Mouse (Mus musculus) liver, adult 2 months (tissue): ENCODE measurements at regions not wholly inside any gene's neighbourhood (a gene's known extent, or its start where the extent isn't known, plus 50 kb on each side); places are given as distances from the start of the nearest gene placed in this dataset.

ENCODE experiments used
- DNase-seq: peaks from one replicate; pipeline ENCODE4 v3.0.0-alpha.2; 2011; ENCODE audit warnings: low read depth, low spot score; ENCODE audit errors: extremely low read depth
- H3K27ac ChIP-seq: fragments of 200-500 bp; replicated peaks from 2 replicates; pipeline ENCODE4 v1.5.1; 2012; ENCODE audit warnings: low read depth, mild to moderate bottlenecking, control low read depth, inconsistent platforms, low read length; ENCODE audit not compliant: insufficient read depth
- H3K27me3 ChIP-seq: fragments of 200-500 bp; 2 replicates; pipeline ENCODE4 v1.6.1; 2012; ENCODE audit warnings: mild to moderate bottlenecking, moderate library complexity, low read length, inconsistent platforms; ENCODE audit not compliant: control insufficient read depth, insufficient read depth
- H3K36me3 ChIP-seq: fragments of 200-500 bp; 2 replicates; pipeline ENCODE4 v1.6.1; 2012; ENCODE audit warnings: low read length, inconsistent platforms; ENCODE audit not compliant: control insufficient read depth, insufficient read depth
- H3K4me1 ChIP-seq: fragments of 200-500 bp; 2 replicates; pipeline ENCODE4 v1.6.1; 2011; ENCODE audit warnings: low read length; ENCODE audit not compliant: control insufficient read depth, insufficient read depth
- H3K4me3 ChIP-seq: fragments of 200-500 bp; 2 replicates; pipeline ENCODE4 v1.5.1; 2011; ENCODE audit warnings: low read depth, mild to moderate bottlenecking, control low read depth, low read length, moderate library complexity; ENCODE audit not compliant: insufficient read depth
- H3K79me2 ChIP-seq: fragments of 200-500 bp; 2 replicates; pipeline ENCODE4 v1.6.1; 2012; ENCODE audit warnings: inconsistent platforms, mild to moderate bottlenecking, low read length, moderate library complexity; ENCODE audit not compliant: control insufficient read depth, insufficient read depth
- H3K9ac ChIP-seq: fragments of 200-500 bp; 2 replicates; pipeline ENCODE4 v1.6.1; 2012; ENCODE audit warnings: low read depth, mild to moderate bottlenecking, control low read depth, inconsistent platforms, low read length
- CTCF ChIP-seq: fragments of 200-500 bp; IDR thresholded peaks from 2 replicates; pipeline ENCODE4 v1.5.1; 2011; ENCODE audit warnings: low read depth, low read length, control low read depth
- POLR2A ChIP-seq: fragments of 200-500 bp; IDR thresholded peaks from 2 replicates; pipeline ENCODE4 v1.6.1; 2011; ENCODE audit warnings: low read length, control low read depth; ENCODE audit not compliant: insufficient read depth; ENCODE audit errors: extremely low read depth
- WGBS: fragments of 180-500 bp; shearing (Covaris S2); methylation state at CpG from one replicate; pipeline ENCODE4 v1.1.7; 2018; 5-methylcytosine and 5-hydroxymethylcytosine counted together

DNA sequence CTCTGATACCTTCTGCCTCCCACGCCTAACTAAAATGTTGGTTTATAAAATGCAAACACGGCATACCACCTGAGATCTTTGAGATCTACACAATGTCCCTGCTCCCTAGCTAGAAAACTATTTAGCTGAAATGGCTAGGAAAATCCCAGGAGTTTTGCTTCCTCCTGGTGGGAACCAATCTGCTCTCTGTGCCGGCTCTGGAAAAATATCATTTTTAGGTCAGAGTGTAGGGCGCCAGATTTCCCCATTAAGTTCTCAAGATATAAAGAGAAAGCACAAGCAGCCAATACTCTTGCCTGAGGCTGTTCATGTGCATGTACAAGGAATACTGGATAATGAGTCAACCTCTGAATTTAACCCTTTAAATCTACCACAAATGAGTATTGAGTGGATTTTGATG is 301.0 kb downstream of the 9330182O14Rik start:
- WGBS = 97% methylated on average over 4 of the region's 4 CpGs
- no peaks in the 10 kb centered on the region for H3K79me2 ChIP-seq
- no peak for DNase-seq
- H3K36me3 ChIP-seq = no peaks in the 10 kb centered on the region
- no peak overlapping the region for H3K9ac ChIP-seq
- H3K27me3 ChIP-seq = no peaks in the 10 kb centered on the region
- H3K4me3 ChIP-seq = no peak overlapping the region
- no peak overlapping the region for H3K27ac ChIP-seq
- no peak for TF ChIP-seq POLR2A
- TF ChIP-seq CTCF = no peak
- peaks cover 4% of the 10 kb centered on the region for H3K4me1 ChIP-seq

DNA sequence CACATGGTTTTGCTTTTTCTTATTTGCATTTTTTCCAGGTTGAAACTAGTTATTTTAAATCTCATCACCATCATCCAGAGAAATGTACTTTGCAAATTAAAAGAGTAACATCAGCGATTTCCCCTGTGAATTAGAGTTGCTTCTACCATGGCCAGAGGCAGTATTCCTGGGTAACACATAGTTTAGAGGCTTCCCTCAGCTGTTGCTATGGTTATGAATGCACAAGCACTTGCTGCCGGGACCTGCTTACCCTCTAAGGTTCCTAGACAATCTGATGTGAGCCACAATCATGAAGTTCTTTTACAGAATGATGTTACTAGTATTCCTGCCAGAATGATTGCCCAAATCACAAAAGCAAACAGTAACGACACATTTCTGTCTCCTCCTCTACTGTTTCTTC is 302.5 kb downstream of the 9330182O14Rik start:
- no peaks in the 10 kb centered on the region for H3K27me3 ChIP-seq
- WGBS = 42% methylated on average over 3 of the region's 3 CpGs

DNA sequence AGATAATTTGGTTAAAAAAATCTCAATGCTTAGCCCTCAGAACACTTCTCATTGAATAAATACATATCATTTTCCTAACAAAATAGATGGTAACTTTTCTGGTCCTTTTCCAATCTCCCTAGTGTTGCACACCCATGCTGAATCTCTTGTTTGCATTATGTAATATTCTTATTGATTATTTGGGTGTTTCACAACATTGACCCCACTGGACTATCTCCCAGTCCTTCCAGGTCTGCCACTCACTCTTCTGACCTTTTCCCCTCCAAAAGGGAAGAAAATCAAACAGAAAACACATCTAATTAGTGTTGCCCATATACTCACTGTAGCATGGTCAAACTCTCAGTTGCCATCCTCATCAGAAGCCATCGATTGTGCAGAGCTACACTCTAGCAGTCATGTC is 305.7 kb downstream of the 9330182O14Rik start:
- TF ChIP-seq CTCF = no peak
- no peak for TF ChIP-seq POLR2A
- peak; percentile 94 for DNase-seq
- Histone ChIP-seq H3K4me1 (peaks cover 7% of the 10 kb centered on the region), H3K79me2 (no peaks in the 10 kb centered on the region), H3K27ac (no peak overlapping the region), H3K36me3 (no peaks in the 10 kb centered on the region), H3K4me3 (no peak overlapping the region), H3K27me3 (no peaks in the 10 kb centered on the region), H3K9ac (no peak overlapping the region)
- 27% methylated on average over 1 of the region's 1 CpGs for WGBS

More for the DNA sequence above, 302.5 kb downstream of the 9330182O14Rik start:
- no peak overlapping the region for H3K27ac ChIP-seq
- H3K36me3 ChIP-seq = no peaks in the 10 kb centered on the region
- no peak overlapping the region for H3K4me3 ChIP-seq
- no peak for TF ChIP-seq CTCF
- TF ChIP-seq POLR2A = no peak
- no peak overlapping the region for H3K9ac ChIP-seq
- peak; percentile 70 for DNase-seq
- no peaks in the 10 kb centered on the region for H3K79me2 ChIP-seq
- H3K4me1 ChIP-seq = peaks cover 7% of the 10 kb centered on the region

DNA sequence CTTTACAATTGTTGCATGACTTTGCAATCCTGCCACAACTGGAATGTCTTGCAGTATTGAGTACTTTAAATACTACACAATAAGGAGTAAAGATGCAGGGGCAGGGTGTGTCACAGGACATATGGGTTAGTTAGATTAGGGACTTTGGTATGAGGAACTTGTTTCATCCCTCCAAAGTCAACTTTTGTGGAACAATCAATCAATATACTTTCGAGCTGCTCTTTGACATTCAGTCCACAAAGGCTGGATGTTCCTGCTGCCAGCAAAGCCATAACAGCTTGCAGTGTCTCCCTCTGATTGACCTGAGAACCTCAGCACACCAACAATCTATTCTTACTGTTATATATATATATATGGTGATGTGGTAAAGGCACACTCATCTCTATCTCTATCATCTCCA is 314.5 kb downstream of the 9330182O14Rik start:
- Histone ChIP-seq H3K79me2 (no peaks in the 10 kb centered on the region), H3K27ac (no peak overlapping the region), H3K36me3 (no peaks in the 10 kb centered on the region), H3K4me1 (no peaks in the 10 kb centered on the region; the same call in 1 of the 2 replicates), H3K9ac (no peak overlapping the region), H3K4me3 (no peak overlapping the region), H3K27me3 (no peaks in the 10 kb centered on the region)
- WGBS = 5% methylated on average over 1 of the region's 1 CpGs
- no peak for TF ChIP-seq CTCF
- peak; percentile 86 for DNase-seq

DNA sequence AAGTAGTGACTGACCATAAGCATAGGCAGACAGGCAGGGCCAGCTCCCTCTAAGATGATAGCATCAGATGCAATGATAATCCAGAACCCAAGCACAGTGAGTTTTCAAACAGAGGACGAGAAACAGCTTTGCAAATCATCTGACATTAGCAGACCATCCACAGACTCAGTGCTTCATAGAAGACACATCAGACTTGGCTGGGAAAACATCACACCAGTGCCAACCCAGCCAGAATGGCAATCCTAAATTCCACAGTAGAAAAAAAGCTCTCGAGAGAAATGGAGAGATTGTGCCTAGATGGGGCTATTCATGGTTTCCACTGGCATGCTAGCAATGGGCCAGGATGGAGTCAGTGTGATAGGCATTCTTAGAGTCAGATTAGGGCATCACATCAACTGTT is 319.1 kb downstream of the 9330182O14Rik start:
- Histone ChIP-seq H3K9ac (no peak overlapping the region), H3K27ac (no peak overlapping the region), H3K27me3 (no peaks in the 10 kb centered on the region), H3K36me3 (no peaks in the 10 kb centered on the region), H3K4me1 (no peaks in the 10 kb centered on the region; the same call in 1 of the 2 replicates), H3K4me3 (no peak overlapping the region), H3K79me2 (no peaks in the 10 kb centered on the region)
- WGBS = 78% methylated on average over 2 of the region's 2 CpGs
- DNase-seq = no peak
- TF ChIP-seq POLR2A (no peak), CTCF (no peak)

DNA sequence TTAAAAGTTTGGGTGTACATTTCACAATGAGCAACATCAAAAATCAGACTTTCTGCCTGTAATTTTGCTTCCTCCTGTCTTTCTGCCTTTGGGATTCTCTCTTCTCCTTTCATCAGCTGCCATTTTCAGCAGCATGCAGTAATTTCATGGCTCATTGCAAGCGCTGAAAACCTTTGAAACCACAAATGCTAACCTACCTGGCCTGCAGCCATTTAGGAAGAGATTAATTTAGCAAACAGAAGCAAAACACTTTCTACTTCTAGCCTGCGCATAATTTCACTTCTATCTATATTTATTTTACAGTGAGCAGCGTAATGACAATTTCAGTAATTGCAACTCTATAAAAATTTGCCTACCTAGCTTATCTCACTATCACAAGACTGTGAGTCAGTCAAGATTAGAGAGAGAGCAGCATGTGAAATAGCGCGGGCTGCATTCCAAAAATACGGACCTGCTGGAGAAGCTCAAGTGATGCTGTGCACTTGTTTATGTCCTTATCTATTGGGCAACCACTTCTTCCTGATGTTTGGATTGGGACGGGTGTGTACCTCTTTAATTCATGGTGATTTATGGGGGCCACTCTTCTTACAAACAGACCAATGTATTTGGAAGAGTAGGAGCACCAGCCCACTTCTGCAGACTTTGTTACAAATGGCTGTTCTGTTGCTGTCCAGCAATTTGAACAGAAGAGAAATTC is 341.6 kb downstream of the 9330182O14Rik start:
- Histone ChIP-seq H3K27me3 (no peaks in the 10 kb centered on the region), H3K4me3 (no peak overlapping the region), H3K4me1 (no peaks in the 10 kb centered on the region), H3K27ac (no peak overlapping the region), H3K36me3 (no peaks in the 10 kb centered on the region), H3K9ac (no peak overlapping the region), H3K79me2 (no peaks in the 10 kb centered on the region)
- WGBS = 71% methylated on average over 7 of the region's 7 CpGs
- TF ChIP-seq POLR2A (no peak), CTCF (no peak)
- DNase-seq = peak; percentile 8
